Mouse (Mus musculus) WW6 (cell line): Measurements from ENCODE around the gene Endov.

Experiments
- DNase-seq: peaks from one replicate; pipeline ENCODE4 v3.0.0-alpha.2; 2013; ENCODE audit warnings: low read depth, low spot score

Endov gene

DNA sequence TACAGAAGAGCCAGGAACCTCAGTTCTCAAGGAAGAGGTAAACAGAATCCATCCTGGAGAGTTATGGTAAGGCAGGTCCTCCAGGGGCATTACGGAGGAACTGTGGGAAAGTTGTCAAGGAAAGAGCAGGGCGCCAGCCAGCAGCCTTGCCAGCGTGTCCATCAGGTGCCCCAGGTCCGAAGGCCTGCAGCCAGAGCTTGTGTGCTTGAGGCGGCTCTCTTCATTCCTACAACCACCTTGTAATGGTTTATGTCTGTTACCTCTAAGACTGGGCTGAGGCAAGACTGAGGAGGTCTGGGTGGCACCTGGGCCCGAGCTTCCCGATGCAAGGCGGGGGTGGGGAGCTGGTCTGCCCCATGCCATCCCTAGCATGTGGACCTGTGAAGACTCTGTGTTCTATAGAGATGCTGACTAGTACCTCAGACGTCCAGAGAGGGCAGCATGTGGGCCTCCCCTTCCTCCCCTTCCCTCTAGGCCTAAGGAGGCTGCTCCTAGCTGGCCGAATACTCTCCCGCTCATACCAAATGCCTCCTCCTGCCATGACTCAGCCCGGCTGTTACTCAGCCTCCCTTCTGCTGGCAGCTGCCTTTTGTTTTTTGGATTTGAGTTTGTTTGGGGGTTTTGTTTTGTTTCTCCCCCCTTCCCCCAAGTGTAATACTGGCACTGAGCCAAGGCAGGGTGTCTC lies 25.7 kb downstream of the Endov start:
- DNase-seq: no peak

DNA sequence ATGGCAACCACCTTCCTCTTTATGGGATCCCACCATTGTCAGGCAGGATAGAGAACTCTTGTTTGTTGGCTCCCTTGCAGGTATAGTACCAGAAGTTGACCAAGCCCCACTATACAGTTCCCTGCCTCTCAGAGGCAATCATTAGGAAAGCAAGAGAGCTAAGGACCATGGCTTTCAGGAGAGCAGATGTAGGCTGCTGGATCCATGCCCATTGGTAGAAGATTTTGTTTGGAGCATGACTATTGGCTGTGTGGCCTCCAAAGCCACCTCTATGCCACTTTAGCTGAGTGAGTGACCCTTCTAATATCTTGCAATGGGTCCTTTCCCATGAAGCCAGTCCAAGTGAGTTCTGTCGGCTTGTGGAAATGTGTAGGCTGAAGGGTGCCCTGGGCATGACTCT lies 28.2 kb downstream of the Endov start:
- no peak for DNase-seq

DNA sequence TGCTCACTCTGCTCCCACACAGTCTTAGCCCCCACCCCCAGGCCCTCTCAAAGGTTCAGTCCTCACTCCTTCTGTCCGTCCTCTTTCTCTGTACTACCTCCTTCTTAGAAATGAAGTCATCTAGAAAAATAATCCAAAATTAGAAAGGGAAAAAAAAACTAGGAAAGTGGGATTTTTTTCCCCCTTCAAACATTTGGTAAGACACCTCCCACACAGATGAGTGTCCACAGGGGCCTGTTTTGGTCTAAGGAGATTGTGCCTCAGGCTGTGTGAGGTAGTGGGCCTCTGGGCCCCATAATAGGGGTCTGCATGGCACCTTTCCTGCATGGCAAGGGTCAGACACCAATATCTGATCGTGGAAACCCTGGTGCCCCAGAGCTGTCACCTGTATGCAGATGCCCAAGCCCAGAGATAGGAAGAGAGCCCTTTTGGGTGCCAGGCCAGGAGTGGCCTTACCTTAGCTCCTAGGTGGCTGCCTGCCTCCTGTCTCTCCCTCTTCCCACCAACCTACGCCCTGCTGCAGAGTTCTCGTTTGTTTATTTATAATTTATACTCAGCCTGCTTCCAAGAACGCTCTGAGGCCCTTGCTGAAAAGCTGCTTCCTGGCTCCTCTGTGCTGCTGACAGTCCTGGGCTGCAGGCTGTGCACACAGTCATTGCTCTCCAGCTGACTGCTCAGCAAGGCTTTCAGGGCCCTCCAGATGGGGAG lies 29.0 kb downstream of the Endov start:
- DNase-seq: no peak

GRCm38 (mm10) chr11:119520713-119521063 lies 29.5 kb downstream of the Endov start:
- DNase-seq: no peak

- no peak for DNase-seq
Measured at GRCm38 (mm10) chr11:119521920-119522710, 31.0 kb downstream of the Endov start.

- DNase-seq: no peak
Measured at GRCm38 (mm10) chr11:119522779-119523178, 31.6 kb downstream of the Endov start.

DNA sequence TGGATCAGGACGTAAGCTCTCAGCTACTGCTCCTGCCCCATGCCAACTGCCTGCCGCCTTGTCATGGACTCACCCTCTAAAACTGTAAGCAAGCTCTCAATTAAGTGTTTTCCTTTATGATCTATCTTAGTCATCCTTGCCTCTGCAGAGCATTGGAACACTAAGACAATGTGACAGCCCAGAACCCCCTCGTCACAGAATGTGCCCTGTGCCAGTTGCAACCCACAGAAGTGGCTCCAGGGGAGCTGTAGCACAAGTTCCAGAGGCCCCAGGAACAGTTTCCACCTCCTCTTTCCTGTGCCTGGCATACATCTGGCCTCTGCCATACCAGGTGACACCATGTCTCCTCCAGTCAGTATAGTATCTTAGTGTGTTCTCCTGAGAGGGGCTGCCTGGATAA lies 32.2 kb downstream of the Endov start:
- no peak for DNase-seq

- DNase-seq: peak; percentile 98
Measured at GRCm38 (mm10) chr11:119524545-119524949, 33.4 kb downstream of the Endov start.

DNA sequence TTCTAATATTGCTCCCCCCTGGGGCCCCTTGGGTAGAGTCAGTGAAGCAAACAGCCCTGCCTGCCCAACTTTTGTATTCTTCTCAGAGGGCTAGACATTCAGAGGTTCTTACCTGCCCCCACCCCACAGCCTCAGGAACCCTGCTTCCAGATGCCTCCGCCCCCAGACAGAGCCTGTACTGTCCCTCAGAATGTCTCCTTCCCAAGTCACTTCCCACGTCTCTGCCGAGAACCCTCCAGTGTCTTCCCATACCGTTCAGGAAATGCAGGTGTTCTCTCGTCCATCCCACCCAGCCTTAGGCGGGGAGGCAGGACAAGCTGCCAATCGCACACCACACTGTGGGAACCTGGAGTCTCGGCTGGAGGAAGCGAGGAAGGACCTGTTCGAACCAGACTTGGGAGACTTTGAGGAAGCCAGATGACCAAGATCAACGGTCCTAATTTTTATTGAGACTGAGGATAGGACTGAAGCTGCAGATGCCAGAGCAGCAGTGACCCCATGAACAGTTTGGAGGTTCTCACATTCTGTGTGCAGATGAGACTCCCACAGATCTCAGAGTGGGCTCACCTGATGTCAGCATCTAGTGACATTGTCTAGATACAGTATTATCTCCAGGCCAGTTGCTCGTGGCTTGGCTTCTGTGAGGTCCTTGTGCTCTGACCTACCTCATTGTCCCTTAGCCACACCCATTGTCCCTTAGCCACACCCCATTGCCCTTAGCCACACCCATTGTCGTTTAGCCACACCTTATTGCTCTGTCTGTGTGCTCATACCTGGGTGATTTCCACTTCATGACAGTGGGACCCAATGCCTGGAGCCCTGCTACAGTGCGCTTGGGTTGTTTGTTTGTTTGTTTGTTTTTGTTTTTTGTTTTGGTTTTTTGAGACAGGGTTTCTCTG lies 35.2 kb downstream of the Endov start:
- no peak for DNase-seq

- no peak for DNase-seq
Measured at GRCm38 (mm10) chr11:119528930-119529329, 37.8 kb downstream of the Endov start.

DNA sequence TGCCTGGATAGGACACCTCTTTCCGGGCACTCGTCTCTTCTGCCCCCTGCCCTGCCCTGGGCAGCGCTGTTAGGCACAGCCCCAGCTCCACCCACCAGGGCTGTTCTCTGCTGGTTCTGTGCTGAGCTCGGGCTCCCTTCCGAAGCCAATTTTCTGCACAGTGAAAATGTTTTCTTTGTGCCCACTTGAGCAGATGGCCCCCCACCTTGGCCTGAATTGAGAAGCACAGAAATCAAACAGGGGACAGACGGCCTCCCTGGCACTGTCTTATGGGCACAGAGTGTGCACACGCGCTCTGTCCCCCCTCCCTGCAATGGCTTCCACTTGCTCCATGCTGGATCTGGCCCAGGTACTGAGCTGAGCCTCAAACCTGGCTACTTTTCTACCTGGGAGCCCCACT lies 41.3 kb downstream of the Endov start:
- no peak for DNase-seq

GRCm38 (mm10) chr11:119533745-119534144 lies 42.6 kb downstream of the Endov start:
- no peak for DNase-seq

DNA sequence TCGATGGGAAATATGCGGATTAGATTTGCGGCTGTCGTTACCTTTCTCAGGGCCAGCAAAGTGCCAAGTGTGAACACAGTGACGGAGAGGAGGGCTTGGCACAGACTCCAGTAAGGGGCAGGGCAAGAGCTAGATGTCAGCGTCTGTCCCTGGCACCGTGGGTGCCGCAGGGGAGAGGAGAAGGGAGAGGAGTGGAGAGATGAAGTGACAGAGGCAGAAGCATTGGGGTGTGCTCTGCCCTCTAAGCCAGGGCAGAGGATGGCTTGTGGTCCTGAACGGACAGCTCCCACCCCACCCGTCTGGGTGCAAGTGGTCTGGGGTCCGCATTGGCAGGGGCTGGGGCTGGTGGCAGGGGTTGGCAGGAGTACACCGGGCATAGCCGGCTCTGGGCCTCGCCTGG lies 48.8 kb downstream of the Endov start:
- no peak for DNase-seq

- DNase-seq: no peak
Measured at GRCm38 (mm10) chr11:119540560-119540959, 49.4 kb downstream of the Endov start.

DNA sequence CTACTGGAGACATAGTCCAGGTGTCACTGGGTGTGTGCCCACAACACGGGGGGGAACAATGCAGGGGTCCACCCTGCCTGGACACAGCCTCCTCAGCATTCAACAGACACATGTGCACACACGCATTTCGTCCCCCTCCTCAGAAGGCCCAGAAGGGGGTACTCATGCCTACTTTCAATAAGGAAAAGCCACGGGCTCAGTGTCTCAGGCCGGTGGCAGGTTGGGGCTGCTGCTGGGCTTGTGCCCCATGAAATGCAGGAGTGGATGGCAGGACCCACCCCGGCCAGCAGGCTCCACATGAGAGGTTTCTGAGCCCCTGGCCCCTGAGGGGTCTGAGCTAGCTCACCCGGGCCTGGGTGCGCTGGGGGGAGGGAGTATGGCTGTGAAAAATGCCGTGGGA lies 49.9 kb downstream of the Endov start:
- DNase-seq: no peak

GRCm38 (mm10) chr11:119542371-119542770 lies 51.2 kb downstream of the Endov start:
- DNase-seq: no peak

DNA sequence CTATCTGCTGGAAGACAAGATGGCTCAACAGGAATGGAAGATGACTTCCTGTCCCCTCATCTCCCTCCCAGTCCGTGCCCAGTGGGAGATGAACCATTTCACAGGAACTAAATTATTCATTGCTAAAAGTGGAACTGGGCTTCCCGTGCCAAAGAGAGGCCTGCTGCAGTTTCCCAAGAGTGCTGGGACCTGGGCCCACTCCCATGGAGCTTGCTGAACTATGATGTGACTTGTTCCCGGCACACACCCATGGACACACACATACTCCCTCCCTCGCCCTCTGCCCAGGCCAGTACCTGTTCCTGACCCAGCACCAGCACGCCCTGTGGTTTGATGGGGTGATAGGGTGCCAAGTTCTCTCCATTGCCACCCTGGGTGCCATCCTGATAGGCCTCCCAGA lies 51.7 kb downstream of the Endov start:
- DNase-seq: no peak

DNA sequence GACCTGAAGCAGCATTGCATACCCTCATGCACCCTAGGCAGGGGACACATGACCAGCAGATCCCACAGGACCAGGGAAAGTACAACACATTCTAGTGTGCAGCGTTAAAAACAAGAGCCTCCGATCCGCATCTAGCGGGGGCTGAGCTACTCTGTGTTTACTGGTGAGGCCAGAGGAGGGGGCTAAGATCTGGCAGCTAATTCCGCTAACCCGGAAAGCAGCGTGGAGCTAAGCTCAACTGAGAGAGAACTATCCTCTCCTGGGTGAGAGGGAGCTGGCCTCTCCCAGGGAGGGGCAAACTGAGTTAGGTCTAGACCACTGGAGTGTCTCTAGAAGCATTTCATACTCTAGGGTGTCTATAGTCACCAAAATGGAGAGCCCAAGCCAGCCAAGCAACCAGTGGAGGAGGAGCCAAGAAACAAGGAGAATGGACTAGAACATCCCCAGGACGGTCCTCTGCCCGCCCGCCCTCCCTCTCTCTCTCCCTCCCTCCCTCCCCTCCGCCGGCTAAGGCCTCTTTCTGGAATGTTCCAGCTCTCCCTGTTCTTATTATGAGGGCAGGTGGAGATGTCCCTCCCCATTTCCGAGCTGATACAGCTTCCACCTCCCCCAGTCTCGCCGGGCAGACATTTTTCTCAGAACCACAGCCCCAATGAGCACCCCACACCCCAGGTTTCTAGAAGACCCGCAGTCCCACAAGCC lies 52.8 kb downstream of the Endov start:
- no peak for DNase-seq

DNA sequence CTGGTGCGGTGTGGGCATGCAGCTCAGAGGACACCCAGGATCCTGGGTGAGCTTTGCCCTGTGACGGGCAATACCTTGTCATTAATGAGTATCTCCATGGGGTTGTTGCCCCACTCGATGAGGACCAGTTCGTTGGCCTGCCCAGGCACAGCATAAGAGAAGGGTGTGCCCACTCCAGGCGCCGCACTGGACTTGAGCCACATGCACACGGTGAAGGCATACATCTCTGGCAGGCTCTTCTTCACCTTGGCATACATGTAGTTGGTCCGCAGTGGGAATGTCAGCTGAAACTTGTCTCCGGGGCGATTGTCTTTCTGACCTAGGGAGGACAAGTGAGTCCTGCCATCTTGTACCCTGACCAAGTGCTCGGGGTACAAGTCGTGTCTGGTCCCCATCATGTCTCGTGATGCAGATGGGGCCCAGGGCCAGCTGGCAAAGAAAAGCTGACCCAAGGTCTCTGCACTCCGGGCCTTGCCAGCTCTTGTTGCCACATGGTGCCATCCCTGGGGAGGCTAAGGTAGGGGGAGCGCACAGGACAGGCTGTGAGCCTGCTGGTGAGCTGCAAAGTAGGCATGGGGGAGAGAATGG lies 53.5 kb downstream of the Endov start:
- no peak for DNase-seq

DNA sequence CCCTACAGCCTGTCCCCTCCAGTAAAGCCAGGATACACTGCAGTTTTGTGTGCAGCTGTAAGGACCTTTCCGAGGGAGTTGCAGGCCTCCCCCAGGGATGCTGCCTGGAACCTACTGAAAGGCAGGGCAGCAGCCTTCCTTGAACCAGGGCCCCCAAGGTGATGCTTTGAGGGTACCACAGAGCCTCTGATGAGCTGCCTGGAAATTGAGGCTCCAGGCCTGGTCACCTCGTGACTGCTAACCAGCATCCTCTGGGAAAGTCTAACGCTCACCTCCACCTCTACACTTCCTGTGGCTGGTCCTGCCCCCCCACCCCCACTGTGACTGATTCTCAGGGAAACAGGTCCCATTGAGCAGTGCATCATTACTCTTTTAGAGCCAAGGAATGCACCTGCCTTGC lies 54.1 kb downstream of the Endov start:
- DNase-seq: no peak
